Mouse (Mus musculus): ENCODE measurements at regions not wholly inside any gene's neighbourhood (a gene's known extent, or its start where the extent isn't known, plus 50 kb on each side); places are given as distances from the start of the nearest gene placed in this dataset.

DNA sequence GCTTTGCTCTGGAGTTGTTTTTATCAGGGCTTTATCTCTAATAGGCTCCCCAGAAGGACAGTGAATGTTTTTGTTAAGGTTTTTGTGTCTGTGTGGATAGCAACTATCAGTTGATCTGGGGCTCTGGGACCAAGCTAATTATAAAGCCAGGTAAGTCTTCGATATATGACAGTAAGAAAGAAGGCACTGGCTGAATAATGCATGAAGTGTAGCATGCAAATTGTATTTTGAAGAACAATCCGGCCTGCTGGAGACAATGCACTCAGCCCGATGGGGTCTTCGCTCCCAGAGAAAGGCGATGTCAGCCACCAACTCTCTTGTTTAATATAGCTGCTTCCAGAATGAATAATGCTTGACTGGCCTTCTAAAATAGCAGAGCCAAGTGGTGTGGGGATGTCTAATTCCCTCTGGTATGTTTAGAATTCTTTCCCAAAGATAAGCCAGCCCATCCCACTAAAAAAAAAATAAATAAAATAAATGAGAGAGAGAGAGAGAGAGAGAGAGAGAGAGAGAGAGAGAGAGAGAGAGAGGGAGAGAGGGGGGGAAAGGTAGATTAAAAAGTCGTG lies 68.6 kb downstream of the Dad1 start:
- no peak for DNase-seq (ENCODE audit: extremely low read depth, low read depth)

DNA sequence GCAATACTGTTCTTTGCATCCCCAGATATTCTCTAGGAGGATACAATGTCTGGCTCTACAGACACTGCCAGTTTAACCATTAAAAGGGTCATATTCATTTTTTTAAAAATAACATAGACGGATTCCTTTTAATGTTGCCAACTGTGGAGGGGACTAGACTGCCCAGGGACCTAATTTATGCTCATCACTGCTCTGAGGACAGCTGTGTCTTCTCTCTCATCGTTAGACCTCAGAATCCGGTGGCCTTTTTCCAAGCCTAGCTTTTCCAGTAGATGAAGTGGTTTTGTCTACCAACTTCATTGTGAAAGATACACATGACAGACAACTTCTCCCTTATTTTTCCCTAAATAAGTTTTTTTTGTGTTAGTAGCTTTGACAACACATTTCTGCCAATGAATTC lies 70.0 kb downstream of the Dad1 start:
- no peak for DNase-seq (ENCODE audit: extremely low read depth, low read depth)

DNA sequence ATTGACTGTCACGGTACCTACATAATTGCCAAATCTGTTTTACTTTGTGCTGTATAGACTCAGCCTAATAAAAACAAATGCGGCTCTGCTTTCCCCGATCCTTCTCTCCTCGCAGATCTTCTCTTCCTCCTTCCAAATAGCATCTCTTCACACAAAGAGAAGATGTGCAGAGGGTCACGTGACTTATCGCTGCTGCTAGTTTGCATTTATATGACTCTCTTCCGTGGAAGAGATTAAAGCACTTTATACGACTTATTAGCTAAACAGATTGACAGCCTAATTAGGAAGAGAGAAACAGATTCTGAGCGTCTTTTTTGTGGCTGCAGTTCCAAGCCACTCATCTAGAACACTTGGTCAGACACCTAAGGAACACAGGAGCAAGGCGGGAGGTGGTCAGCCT lies 71.1 kb downstream of the Dad1 start:
- no peak for DNase-seq (ENCODE audit: extremely low read depth, low read depth)

DNA sequence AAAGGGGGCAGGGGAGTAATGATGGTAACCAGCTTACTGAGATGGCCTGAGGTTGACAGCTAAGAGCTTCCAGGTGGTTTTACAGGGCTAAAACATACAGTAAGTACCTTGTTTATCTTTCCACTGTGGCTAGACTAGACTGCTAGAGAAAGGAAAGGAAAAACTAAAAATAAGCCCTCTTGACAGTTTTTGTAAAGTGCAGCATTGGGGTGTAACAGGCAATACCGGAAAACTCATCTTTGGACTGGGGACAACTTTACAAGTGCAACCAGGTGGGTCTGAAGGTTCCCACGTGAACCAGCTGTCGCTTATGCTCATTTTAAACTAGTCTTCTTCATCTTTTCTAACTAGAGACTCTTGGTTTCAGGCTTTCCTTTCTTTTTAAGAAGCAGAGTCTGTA lies 72.6 kb downstream of the Dad1 start:
- DNase-seq (ENCODE audit: extremely low read depth, low read depth) = no peak

DNA sequence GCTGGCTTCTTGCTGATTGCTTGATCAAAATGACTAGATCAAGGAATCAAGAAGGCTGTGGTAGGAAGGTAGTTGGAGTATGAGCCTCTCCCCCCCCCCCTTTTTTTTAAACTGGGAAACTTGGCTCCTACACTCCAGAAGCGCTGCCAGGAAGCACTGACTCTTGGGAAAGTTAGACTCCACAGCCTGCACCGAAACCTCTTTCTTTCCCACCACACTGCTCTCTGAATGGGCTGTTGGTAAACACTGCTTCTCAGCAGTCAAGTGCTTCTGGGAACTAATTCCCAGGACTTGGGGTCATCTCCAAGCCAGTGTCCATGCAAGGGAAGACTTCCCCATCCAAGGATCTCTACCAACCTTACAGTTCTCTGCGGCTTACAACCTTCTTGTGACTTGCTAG lies 73.2 kb downstream of the Dad1 start:
- DNase-seq (ENCODE audit: extremely low read depth, low read depth) = no peak

DNA sequence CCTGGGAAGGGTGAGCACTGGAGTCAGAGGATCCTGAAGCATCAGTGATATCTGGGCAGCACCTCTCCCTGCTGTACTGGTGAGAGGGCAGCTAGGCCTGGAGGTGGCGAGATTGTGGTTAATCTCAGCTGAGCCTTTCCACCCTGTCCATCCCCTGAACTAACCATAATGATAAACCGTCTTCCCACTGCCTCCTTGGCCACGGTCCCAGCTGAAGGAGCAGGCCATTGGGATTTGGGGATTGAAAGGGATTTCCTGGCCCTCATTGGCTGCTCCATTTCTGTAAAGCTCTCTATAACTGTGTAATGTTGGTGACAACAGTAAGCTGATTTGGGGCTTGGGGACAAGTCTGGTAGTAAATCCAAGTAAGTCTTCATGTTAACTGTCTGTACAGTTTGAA lies 73.6 kb downstream of the Dad1 start:
- no peak for DNase-seq (ENCODE audit: extremely low read depth, low read depth)

DNA sequence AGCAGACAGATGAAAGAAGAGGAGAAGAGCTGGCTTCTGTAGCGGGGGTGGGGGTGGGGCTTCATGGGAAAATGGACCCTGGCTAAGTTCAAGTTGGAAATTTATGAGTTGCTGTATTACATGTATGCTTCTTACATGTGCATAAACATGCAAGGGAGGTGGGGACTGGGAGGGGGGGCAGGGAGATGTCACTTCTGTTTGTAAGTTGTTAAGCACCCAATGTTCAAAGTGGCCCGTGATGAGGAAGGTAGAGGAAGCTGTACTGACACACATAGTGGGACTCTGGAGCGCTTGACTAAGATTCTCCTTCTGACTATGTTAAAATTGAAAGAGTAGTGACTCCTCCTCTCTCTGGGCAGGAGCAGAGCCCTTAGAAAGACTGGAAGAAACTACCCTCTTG lies 75.0 kb downstream of the Dad1 start:
- DNase-seq (ENCODE audit: extremely low read depth, low read depth) = no peak

DNA sequence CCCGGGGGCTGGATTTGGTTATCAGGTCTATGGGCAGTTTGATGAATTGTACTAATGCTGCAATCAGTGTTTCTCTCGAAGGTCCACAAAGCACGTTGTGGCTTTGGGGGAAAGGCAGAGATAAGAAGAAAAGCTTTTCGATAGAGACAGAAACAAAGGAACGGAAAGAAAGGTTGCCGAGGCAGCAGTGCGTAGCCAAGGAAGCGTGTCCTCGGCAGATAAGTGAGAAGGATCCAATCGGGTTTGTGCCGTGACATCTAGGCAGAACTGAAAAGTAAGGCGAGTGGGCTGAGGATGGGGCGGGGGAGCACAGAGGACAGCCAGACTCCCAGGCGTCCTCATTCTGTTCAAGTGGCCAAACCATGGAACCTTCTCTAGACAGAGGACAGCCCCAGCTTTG lies 77.4 kb downstream of the Dad1 start:
- DNase-seq (ENCODE audit: extremely low read depth, low read depth) = peak; percentile 34

DNA sequence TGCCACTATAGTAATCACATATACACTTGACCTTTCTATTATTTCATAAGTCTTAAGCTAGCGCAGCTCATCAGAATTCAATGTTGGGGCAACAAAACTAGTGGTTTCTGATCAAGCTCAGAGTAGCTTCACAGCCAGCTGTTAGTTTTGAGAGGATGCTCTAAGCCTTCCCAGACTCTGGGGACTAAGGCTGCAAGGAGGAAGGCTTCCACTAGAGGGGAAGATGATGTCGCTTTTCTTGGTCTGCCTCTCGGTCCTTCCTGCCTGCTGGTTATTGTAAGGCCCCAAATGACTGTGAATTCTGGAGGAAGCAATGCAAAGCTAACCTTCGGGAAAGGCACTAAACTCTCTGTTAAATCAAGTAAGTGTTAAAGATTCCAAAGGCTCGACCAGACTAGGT lies 78.4 kb downstream of the Dad1 start:
- no peak for DNase-seq (ENCODE audit: extremely low read depth, low read depth)

DNA sequence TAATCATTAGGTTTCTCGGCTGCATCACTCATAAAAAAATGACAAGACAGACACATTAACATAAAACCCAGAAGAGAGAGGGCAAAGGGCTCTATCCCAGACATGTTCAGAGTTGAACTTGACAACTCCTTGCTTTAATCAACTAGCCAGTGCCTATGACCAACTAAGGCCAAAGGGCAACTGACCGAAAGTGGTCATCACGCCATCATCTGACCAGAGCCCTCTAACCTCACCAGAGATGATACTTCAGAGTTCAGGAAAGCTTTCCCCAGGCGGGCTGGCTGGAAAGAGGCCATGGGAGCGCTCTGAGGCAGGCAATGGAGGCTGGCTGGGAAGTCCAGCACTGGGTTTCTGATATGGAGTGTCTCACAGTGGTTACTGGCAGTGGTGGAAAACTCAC lies 80.6 kb downstream of the Dad1 start:
- no peak for DNase-seq (ENCODE audit: extremely low read depth, low read depth)

DNA sequence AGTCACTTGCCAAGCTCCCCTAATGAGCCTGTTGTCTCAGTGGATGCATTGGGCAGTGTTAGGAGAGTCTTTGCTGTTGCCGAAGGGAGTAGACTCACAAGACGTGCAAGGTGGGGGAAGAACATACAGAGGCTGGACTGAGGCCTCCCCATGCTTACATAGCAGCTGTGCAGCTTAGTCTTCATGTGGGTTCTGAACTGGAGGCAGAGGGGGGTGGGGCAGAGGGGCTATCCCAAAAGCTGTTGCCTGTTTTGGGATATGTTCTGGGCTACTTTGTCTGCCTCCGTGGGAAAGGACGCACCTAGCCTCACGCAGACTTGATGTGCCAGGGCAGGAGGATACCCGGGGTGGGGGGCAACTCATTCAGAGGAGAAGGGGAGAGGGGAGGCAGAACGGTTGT lies 84.7 kb downstream of the Dad1 start:
- DNase-seq (ENCODE audit: extremely low read depth, low read depth) = no peak

DNA sequence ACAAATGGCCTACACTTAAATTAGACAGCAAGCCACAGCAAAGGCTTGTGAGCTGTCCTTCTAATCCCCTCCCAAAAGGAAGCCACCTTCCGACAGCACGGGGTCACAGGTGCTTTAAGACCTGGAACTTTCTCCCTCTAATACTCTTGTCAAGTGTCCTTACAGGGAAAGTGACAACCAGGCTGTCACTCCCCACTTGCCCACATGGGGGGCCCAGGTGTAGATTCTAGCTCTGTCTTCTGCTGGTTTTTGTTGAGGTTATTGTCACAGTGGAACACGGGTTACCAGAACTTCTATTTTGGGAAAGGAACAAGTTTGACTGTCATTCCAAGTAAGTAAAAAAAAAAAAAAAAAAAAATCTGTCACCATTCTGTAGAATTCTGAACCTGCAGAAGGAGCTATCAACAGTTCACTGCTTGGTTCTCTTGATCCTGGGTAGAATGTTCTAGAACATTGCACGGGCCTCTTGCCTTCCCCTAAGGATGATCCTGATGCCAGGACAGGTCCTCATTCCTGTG lies 85.4 kb downstream of the Dad1 start:
- DNase-seq (ENCODE audit: extremely low read depth, low read depth) = no peak

DNA sequence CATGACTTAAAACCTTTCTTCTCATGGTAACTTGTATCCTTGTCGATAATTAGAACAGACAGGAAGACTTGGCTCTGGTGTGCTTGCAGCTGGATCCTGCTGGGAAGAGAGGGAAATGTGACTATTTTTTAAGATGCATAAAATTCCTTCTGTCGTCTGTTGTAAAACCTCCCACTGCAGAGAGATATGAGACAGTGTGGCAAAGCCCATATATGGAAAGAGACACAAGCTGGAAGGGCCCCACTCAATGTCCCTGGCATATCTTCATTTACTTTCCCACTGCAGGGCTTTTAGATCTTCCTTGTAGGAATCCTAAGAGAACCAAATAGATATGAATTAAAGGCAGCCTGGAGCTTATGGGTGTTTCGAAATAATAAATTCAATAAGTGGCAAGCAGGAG lies 87.8 kb downstream of the Dad1 start:
- no peak for DNase-seq (ENCODE audit: extremely low read depth, low read depth)

DNA sequence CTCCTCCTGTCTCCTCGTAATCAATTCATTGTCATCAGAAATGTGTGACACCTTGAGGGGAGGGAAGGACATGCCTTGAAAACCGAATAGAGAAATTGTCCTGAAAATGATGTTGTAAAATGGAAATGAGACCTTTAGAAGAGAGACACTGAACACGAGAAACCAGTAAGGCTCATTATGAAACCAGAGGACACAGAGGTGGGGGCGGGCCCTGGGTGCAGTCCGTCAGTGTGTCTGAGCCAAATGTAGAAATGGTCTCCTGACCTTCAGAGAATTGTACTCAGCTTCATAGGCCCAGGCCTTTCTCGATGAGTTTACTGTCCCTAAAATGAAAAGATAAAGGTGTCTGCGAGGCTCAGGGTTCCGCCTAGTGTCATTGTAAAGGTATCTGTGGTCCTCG lies 89.0 kb downstream of the Dad1 start:
- DNase-seq (ENCODE audit: extremely low read depth, low read depth) = no peak

DNA sequence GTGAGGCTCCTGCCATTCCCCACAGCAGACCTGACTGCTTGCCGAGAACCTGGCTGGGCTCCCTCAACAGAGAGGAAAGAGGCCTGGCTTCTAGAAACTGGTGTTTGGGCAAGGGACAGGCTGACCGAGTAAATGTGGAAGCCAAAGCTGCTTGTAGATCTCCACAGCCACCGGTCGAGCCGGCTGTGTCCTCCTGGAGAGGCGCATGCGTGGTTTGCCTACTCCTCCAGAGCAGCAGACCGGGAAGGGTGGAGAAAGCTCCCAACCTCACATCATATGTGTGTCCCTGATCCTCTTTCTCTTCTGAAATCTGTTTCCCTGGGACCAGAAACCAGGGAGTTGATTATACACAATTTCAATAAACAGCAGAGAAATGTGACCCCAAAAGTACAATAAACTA lies 92.0 kb downstream of the Dad1 start:
- DNase-seq (ENCODE audit: extremely low read depth, low read depth) = no peak

DNA sequence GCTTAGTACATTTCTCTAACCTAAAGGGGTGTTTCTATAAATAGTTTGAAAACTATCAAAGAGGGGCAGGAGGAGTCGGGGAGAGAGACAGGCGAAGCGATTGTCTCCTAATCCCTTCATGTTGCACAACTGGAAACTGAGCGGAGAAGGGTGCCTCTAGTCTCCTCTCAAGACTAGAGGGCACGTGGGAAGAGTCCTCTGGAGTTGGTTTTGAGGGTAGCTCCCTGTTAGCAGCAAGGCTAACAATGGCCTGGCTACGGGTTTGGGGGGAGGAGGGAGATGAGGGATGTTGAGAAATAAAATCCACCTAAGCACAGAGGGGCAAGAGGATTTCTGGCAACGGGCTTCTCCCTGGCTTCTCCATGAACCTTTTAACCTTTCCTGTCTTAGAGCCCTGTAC lies 92.7 kb downstream of the Dad1 start:
- DNase-seq (ENCODE audit: extremely low read depth, low read depth) = no peak

DNA sequence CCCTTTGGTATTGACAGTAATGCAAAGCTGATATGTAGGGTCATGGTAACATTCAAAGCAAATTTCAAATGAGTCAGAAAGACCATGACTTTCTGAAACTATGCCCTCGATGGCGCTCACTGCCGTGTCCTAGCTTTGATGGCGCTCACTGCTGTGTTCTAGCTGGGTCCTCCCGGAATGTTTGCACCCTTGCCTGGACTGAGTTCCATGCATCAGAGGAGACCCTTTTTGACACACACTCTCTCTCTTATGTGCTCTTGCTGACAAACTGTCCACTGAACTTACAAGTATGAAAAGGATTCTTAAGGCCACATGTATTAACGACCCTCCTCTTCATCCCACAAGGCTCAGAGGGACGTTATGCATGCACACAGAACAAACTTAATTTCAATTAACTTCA lies 94.1 kb downstream of the Dad1 start:
- DNase-seq (ENCODE audit: extremely low read depth, low read depth) = no peak

DNA sequence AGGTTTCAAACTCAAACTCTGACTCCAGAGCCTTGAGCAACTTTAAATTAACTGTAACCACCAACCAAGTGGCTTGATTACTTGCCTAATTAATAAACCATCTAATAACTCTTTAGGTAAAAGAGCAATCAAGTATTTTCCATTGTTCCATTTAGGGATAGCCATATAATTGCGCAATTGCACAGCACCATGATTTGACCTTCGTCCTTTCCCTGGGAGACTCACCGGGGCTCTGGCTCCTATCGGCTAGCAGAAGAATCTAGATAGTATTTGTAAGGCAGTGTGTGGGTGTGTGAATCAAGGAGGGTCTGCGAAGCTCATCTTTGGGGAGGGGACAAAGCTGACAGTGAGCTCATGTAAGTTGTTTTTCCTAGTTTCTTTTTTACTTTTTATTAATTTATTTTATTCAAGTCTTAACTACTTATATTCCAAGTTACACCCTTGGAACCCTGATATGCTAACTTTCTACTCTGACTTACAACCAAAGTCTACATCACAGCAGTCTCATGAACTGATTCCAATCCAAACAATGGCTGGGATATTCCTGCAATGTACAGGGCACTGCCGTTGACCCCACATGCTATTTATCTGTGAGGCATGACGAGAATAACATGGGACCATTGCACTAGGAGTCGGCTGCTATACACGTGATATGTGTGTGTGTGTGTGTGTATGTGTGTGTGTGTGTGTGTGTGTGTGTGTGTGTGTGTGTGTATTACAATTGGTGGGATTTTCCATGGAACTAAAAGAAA lies 95.5 kb downstream of the Dad1 start:
- no peak for DNase-seq (ENCODE audit: extremely low read depth, low read depth)

DNA sequence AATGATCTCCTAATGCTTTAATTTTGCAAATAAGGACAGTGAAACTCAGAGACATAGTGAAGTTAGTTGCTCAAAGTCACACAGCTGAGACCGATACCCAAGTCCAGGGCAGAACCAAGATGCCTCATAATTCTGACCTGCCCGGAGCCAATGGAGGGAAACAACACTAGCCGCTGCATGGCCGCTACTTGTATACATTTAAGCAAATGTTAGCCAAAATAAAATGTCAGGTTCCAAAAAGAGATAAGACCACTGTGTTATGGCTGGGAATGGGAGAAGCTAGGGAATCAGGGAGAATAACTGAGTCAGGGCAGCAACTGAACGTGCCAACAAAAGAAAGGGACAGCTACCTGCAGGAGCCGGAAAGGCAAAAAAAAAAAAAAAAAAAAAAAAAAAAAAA lies 97.4 kb downstream of the Dad1 start:
- no peak for DNase-seq (ENCODE audit: extremely low read depth, low read depth)

DNA sequence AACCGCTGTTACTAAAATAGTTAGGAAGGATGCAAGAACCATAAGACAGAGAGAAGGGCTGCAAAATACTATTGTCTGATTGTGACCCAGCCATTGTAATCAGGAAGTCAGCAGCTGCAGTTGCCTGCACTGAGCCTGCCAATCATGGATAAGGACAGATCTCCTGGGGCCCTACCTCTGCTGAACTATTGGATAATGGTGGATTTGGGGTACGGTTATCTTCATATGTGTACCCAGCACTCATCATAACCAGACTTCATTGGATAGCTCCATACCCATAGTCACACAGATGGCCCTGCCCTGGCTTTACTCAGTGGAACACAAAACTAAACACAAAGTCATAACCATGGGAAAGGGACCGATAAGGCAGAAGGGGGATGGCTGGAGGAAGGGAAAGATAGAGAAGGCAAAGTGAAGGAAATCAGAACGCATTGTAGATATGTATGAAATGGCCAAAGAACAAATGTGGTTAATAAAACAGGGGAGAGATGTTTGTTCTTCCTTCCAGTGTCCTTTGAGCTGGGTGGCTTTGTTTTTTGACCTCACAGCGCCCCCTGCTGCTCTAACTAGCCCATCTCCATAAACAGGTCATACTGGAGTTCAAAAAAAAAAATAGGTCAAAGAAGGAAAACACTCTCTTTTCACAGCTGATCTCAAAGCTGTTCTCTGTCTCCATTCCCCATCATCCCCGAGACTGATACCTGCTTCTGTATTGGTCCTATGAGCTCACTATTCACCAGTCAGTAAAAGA lies 101.2 kb downstream of the Dad1 start:
- no peak for DNase-seq (ENCODE audit: extremely low read depth, low read depth)

DNA sequence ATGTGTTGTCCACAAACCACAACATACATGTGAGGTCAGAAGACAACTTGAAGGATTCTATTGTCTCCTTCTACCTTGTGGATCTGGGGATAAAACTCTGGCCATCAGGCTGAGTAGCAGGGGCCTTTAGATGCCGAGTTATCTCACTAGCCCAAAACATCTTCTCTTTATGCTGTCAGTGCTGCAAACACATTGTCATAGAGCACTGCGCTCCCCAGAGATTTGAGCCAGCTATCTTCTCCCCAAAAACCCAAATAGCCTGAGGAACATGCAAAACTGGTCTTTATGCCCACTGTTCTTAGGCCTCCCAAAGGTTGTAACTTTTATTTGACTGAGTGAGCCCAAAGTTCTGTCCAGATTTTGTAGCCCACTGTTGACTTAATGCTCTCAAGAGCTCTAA lies 102.0 kb downstream of the Dad1 start:
- DNase-seq (ENCODE audit: extremely low read depth, low read depth) = no peak

DNA sequence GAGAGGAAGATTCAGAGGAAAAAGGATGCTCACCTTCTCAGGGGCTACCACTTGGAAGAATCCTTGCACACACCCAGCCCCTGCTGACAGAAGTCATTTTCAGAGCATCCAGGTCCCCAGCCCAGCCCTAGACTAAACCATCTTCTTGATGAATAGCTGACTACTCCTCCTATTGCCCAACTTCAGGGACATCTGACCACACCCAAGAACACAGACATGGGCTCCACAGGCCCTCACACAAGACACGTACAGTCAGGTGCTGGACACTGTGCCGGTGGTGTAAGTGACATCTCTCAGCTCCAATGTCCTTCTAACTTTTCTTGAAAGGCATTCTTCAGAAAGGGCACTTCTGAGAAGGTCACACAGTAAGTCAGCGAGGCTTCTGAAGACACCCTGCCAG lies 102.6 kb downstream of the Dad1 start:
- DNase-seq (ENCODE audit: extremely low read depth, low read depth) = no peak

DNA sequence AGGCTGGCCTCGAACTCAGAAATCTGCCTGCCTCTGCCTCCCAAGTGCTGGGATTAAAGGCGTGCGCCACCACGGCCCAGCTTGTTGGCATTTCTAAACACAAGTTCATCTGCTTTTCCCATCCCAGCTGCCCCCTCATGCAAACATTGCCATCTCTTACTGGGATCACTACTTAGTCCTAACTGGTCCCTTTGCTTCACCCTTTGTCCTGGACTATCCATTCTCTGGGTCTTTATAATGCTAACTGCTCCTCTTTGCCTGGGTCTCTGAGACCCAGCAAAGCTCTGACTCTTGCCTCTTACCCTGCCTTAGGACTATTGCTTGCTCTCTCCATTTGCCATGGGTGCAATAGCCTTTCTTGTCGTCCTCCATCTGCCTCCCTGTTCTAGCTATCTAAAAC lies 103.7 kb downstream of the Dad1 start:
- no peak for DNase-seq (ENCODE audit: extremely low read depth, low read depth)

All from MEL-GATA-1-ER (cell line).